Mouse (Mus musculus): ENCODE results near the gene Hyls1. TPM values are rescaled to one million over a fixed set of nuclear protein-coding genes. Genes with fewer than 3 reads are reported as not detected.

Hyls1 gene
- polyA plus RNA-seq, 1 experiment = 29.5 TPM

DNA sequence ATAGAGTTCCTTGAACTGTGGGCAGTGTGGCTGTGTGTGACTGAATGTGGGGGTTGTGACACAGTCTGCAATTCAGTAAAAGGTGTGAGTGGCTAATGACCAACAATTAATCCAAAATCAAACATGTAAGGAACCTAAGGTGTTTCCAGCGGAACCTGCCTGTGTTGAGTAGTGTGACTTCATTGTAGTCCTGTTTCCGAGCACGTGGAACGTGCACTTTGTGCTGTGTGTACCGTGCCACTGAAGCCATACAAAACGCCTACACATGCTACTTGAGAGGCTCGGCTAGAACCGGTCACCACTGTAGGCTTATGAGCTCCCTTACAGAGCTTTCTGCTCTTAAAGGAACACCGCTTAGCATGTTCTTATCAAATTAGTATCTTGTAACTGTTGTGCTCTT is 21.7 kb downstream of the Hyls1 start:
- no peaks in the 10 kb centered on the region for H3K9me3 ChIP-seq (replicated peaks; ENCODE audit: control insufficient read depth, insufficient read depth, low read length, poor library complexity, severe bottlenecking)
- no peak overlapping the region for H3K4me3 ChIP-seq (ENCODE audit: low read depth, low read length)
- no peaks in the 10 kb centered on the region for H3K4me1 ChIP-seq (ENCODE audit: control insufficient read depth, insufficient read depth, low read length)
- no peak for TF ChIP-seq POLR2A (IDR thresholded peaks at IDR 0.05; ENCODE audit: insufficient read depth, low read length)
- no peak for TF ChIP-seq CTCF (IDR thresholded peaks at IDR 0.05; ENCODE audit: low read depth, low read length)
- no peak for TF ChIP-seq EP300 (IDR thresholded peaks at IDR 0.05; ENCODE audit: insufficient read depth, low read depth, low read length)
- no peaks in the 10 kb centered on the region for H3K36me3 ChIP-seq (ENCODE audit: control insufficient read depth, insufficient read depth, low read length, poor library complexity, severe bottlenecking)
- no peaks in the 10 kb centered on the region for H3K27me3 ChIP-seq (ENCODE audit: control insufficient read depth, insufficient read depth, low read length, poor library complexity, severe bottlenecking)
- H3K9ac ChIP-seq (ENCODE audit: low read depth, poor library complexity, severe bottlenecking) = no peak overlapping the region
- no peak overlapping the region for H3K27ac ChIP-seq (ENCODE audit: insufficient read depth, low read length)

DNA sequence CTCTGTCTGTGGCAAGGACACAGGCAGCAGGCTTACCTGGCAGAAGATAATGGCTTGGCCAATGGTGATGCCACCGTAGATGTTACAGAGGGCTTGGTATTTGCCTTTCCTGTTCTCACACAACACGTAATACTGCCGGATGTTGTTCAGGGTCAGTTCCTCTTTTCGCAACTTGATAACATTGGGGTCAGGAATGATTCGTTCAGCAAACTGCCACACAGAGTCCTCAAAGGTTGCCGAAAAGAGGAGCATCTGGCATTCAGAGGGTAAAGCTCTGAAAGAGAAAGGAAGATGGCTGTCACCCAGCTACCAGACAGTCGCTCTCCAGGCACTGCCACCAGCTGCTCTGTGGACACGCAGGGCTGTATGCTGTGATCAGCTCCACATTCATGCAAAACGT is 23.5 kb downstream of the Hyls1 start:
- H3K4me3 ChIP-seq (ENCODE audit: low read depth, low read length) = no peak overlapping the region
- TF ChIP-seq EP300 (IDR thresholded peaks at IDR 0.05; ENCODE audit: insufficient read depth, low read depth, low read length) = no peak
- no peak for TF ChIP-seq POLR2A (IDR thresholded peaks at IDR 0.05; ENCODE audit: insufficient read depth, low read length)
- no peak for TF ChIP-seq CTCF (IDR thresholded peaks at IDR 0.05; ENCODE audit: low read depth, low read length)
- H3K27me3 ChIP-seq (ENCODE audit: control insufficient read depth, insufficient read depth, low read length, poor library complexity, severe bottlenecking) = no peaks in the 10 kb centered on the region
- H3K9ac ChIP-seq (ENCODE audit: low read depth, poor library complexity, severe bottlenecking) = no peak overlapping the region
- no peaks in the 10 kb centered on the region for H3K4me1 ChIP-seq (ENCODE audit: control insufficient read depth, insufficient read depth, low read length)
- no peaks in the 10 kb centered on the region for H3K36me3 ChIP-seq (ENCODE audit: control insufficient read depth, insufficient read depth, low read length, poor library complexity, severe bottlenecking)
- no peaks in the 10 kb centered on the region for H3K9me3 ChIP-seq (replicated peaks; ENCODE audit: control insufficient read depth, insufficient read depth, low read length, poor library complexity, severe bottlenecking)
- H3K27ac ChIP-seq (ENCODE audit: insufficient read depth, low read length) = no peak overlapping the region

DNA sequence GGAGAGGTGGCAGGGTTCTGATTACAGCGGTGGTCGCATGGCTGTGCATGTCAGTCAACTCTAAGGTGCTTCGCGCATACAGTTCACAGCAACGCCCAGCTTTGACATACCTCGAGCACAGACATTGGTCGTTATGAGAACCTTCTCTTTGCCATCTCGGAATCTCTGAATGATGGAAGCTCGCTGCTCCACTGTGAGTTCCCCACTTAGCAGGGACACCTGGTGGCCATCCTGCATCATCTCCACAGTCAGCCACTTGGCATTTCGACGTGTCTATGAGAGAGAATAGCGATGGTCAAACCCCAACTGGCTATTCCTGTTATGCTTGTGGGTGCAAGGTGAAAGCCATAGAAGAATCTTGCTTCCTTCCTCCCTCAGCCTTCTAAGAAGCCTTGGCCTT is 24.5 kb downstream of the Hyls1 start:
- H3K9ac ChIP-seq (ENCODE audit: low read depth, poor library complexity, severe bottlenecking) = no peak overlapping the region
- H3K27ac ChIP-seq (ENCODE audit: insufficient read depth, low read length) = no peak overlapping the region
- TF ChIP-seq CTCF (IDR thresholded peaks at IDR 0.05; ENCODE audit: low read depth, low read length) (peak; percentile 15), EP300 (IDR thresholded peaks at IDR 0.05; ENCODE audit: insufficient read depth, low read depth, low read length) (no peak), POLR2A (IDR thresholded peaks at IDR 0.05; ENCODE audit: insufficient read depth, low read length) (no peak)
- no peaks in the 10 kb centered on the region for H3K36me3 ChIP-seq (ENCODE audit: control insufficient read depth, insufficient read depth, low read length, poor library complexity, severe bottlenecking)
- no peaks in the 10 kb centered on the region for H3K9me3 ChIP-seq (replicated peaks; ENCODE audit: control insufficient read depth, insufficient read depth, low read length, poor library complexity, severe bottlenecking)
- no peak overlapping the region for H3K4me3 ChIP-seq (ENCODE audit: low read depth, low read length)
- no peaks in the 10 kb centered on the region for H3K4me1 ChIP-seq (ENCODE audit: control insufficient read depth, insufficient read depth, low read length)
- no peaks in the 10 kb centered on the region for H3K27me3 ChIP-seq (ENCODE audit: control insufficient read depth, insufficient read depth, low read length, poor library complexity, severe bottlenecking)

DNA sequence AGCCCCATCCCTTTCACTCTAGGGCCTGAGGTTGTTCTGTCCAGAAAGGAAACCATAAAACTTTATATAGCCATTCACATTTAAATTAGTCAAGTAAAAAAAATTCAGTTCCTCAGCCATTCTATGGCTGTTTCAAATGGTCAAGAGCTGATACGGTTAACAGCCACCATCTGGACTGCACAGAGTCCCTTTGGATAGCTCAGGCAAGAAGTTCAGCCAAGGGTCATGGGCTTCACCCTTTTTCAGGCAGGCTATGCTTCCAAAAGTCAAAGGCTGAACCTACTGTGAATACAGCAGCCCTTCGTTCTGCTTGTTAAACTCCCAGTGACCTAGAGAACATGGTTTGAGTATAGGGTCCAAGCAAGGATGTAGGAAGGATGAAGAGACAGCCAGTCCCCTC is 25.5 kb downstream of the Hyls1 start:
- TF ChIP-seq EP300 (IDR thresholded peaks at IDR 0.05; ENCODE audit: insufficient read depth, low read depth, low read length) (no peak), CTCF (IDR thresholded peaks at IDR 0.05; ENCODE audit: low read depth, low read length) (no peak)
- Histone ChIP-seq H3K27me3 (ENCODE audit: control insufficient read depth, insufficient read depth, low read length, poor library complexity, severe bottlenecking) (no peaks in the 10 kb centered on the region), H3K36me3 (ENCODE audit: control insufficient read depth, insufficient read depth, low read length, poor library complexity, severe bottlenecking) (no peaks in the 10 kb centered on the region), H3K9me3 (replicated peaks; ENCODE audit: control insufficient read depth, insufficient read depth, low read length, poor library complexity, severe bottlenecking) (no peaks in the 10 kb centered on the region), H3K4me1 (ENCODE audit: control insufficient read depth, insufficient read depth, low read length) (no peaks in the 10 kb centered on the region), H3K9ac (ENCODE audit: low read depth, poor library complexity, severe bottlenecking) (no peak overlapping the region), H3K27ac (ENCODE audit: insufficient read depth, low read length) (no peak overlapping the region), H3K4me3 (ENCODE audit: low read depth, low read length) (no peak overlapping the region)

DNA sequence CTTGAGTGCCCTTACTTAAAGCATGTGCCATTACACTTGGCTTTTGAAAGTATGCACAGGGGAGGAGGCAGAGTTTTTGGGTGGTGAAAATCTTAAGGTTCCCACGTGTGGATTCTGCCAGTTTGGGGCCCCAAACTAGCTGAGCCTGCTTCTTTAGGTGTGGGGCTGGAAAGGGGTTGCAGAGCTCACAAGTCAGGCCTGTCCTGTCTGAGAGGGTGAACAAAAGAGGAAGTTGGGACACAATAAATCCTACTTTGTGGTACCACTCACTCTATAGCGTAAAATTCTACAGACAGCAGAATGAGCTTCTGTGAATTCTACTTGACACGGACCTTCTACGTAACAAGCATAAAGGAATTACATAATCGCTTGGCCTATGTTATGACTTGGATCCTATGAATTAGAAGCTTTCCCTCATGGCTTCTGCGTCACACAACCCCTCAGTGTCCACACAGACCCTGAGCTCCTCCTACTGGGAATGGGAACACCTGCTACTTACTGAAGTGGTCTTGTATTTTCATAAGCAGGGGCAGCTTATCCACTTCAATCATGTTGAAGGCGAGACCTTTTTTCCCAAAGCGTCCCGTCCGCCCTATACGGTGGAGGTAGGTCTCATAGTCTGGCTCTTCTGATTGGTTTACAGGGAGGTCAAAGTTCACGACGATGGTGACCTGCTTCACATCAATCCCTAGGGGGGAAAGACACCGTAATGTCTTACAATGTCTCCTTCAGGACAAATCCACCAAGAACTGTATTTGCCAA is 26.9 kb downstream of the Hyls1 start:
- Histone ChIP-seq H3K27me3 (ENCODE audit: control insufficient read depth, insufficient read depth, low read length, poor library complexity, severe bottlenecking) (no peaks in the 10 kb centered on the region), H3K9ac (ENCODE audit: low read depth, poor library complexity, severe bottlenecking) (no peak overlapping the region), H3K36me3 (ENCODE audit: control insufficient read depth, insufficient read depth, low read length, poor library complexity, severe bottlenecking) (no peaks in the 10 kb centered on the region), H3K4me1 (ENCODE audit: control insufficient read depth, insufficient read depth, low read length) (no peaks in the 10 kb centered on the region), H3K4me3 (ENCODE audit: low read depth, low read length) (no peak overlapping the region), H3K9me3 (replicated peaks; ENCODE audit: control insufficient read depth, insufficient read depth, low read length, poor library complexity, severe bottlenecking) (no peaks in the 10 kb centered on the region), H3K27ac (ENCODE audit: insufficient read depth, low read length) (no peak overlapping the region)
- TF ChIP-seq POLR2A (IDR thresholded peaks at IDR 0.05; ENCODE audit: insufficient read depth, low read length) = no peak
- no peak for TF ChIP-seq EP300 (IDR thresholded peaks at IDR 0.05; ENCODE audit: insufficient read depth, low read depth, low read length)
- TF ChIP-seq CTCF (IDR thresholded peaks at IDR 0.05; ENCODE audit: low read depth, low read length) = no peak

DNA sequence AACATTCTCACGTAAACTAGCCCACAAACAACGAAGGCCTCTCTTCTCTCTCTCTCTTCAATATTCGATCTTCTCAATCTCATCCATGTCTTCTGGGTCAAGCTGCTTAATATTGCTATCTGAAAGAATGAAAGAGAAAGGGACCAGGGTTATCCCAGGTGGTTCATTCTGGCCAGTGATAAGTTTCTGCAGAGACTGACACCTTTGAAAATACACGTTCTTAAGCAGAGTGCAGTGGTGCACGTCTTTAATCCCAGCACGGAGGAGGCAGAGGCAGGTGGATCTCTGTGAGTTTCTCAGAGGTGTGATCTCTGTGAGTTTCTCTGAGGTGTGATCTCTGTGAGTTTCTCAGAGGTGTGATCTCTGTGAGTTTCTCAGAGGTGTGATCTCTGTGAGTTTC is 28.3 kb downstream of the Hyls1 start:
- Histone ChIP-seq H3K9ac (ENCODE audit: low read depth, poor library complexity, severe bottlenecking) (no peak overlapping the region), H3K36me3 (ENCODE audit: control insufficient read depth, insufficient read depth, low read length, poor library complexity, severe bottlenecking) (no peaks in the 10 kb centered on the region), H3K9me3 (replicated peaks; ENCODE audit: control insufficient read depth, insufficient read depth, low read length, poor library complexity, severe bottlenecking) (no peaks in the 10 kb centered on the region), H3K27ac (ENCODE audit: insufficient read depth, low read length) (no peak overlapping the region), H3K4me3 (ENCODE audit: low read depth, low read length) (no peak overlapping the region), H3K4me1 (ENCODE audit: control insufficient read depth, insufficient read depth, low read length) (no peaks in the 10 kb centered on the region), H3K27me3 (ENCODE audit: control insufficient read depth, insufficient read depth, low read length, poor library complexity, severe bottlenecking) (no peaks in the 10 kb centered on the region)
- no peak for TF ChIP-seq CTCF (IDR thresholded peaks at IDR 0.05; ENCODE audit: low read depth, low read length)
- TF ChIP-seq POLR2A (IDR thresholded peaks at IDR 0.05; ENCODE audit: insufficient read depth, low read length) = no peak
- TF ChIP-seq EP300 (IDR thresholded peaks at IDR 0.05; ENCODE audit: insufficient read depth, low read depth, low read length) = no peak

Data from ES-Bruce4 (cell line).